Mouse (Mus musculus) ES-E14 (cell line): ENCODE data around the gene Golga4.

ENCODE experiments used
- CHD2 ChIP-seq: IDR thresholded peaks from 2 replicates; pipeline ENCODE4 v1.6.1; 2014; ENCODE audit warnings: mild to moderate bottlenecking, low read depth, low read length, inconsistent platforms
- HCFC1 ChIP-seq: IDR thresholded peaks from 2 replicates; pipeline ENCODE4 v1.6.1; 2012; ENCODE audit warnings: low read length, inconsistent platforms, borderline replicate concordance; ENCODE audit not compliant: insufficient read depth
- ZC3H11A ChIP-seq: IDR thresholded peaks from 2 replicates; pipeline ENCODE4 v1.6.1; 2012; ENCODE audit warnings: low read depth, mild to moderate bottlenecking, inconsistent platforms, low read length, borderline replicate concordance
- ZNF384 ChIP-seq: IDR thresholded peaks from 2 replicates; pipeline ENCODE4 v1.6.1; 2012; ENCODE audit warnings: low read depth, low read length, inconsistent platforms

GRCm38 (mm10) chr9:118591633-118592032 lies 85.6 kb downstream of the Golga4 start:
- TF ChIP-seq ZC3H11A: no peak
- no peak for TF ChIP-seq HCFC1
- no peak for TF ChIP-seq ZNF384
- TF ChIP-seq CHD2: no peak
